Mouse (Mus musculus) ES-Bruce4 (cell line): Measurements from ENCODE around the gene Cyp2t4. TPM values are rescaled to one million over a fixed set of nuclear protein-coding genes. Genes with fewer than 3 reads are reported as not detected.
A peak's percentile ranks its signal among the peaks of the same experiment; 100 is the strongest.

Experiments used
- H3K27ac ChIP-seq: 2 replicates; pipeline ENCODE4 v1.5.1; 2012; ENCODE audit warnings: low read length, inconsistent platforms; ENCODE audit not compliant: insufficient read depth
- H3K27me3 ChIP-seq: 2 replicates; pipeline ENCODE4 v1.6.1; 2012; ENCODE audit warnings: mild to moderate bottlenecking, low read length, inconsistent platforms; ENCODE audit not compliant: control insufficient read depth, poor library complexity, insufficient read depth, severe bottlenecking
- H3K36me3 ChIP-seq: 2 replicates; pipeline ENCODE4 v1.6.1; 2012; ENCODE audit warnings: inconsistent platforms, mild to moderate bottlenecking, low read length, moderate library complexity; ENCODE audit not compliant: control insufficient read depth, poor library complexity, insufficient read depth, severe bottlenecking
- H3K4me1 ChIP-seq: one replicate; pipeline ENCODE4 v1.8.1; 2011; ENCODE audit warnings: low read length; ENCODE audit not compliant: control insufficient read depth, insufficient read depth
- H3K4me3 ChIP-seq: 2 replicates; pipeline ENCODE4 v1.5.1; 2011; ENCODE audit warnings: low read depth, mild to moderate bottlenecking, low read length
- H3K9ac ChIP-seq: 2 replicates; pipeline ENCODE4 v1.6.1; 2012; ENCODE audit warnings: low read depth, mild to moderate bottlenecking, inconsistent platforms; ENCODE audit not compliant: poor library complexity, severe bottlenecking
- H3K9me3 ChIP-seq: replicated peaks from 2 replicates; pipeline ENCODE4 v1.6.1; 2012; ENCODE audit warnings: mild to moderate bottlenecking, low read length, inconsistent platforms; ENCODE audit not compliant: control insufficient read depth, poor library complexity, insufficient read depth, severe bottlenecking
- CTCF ChIP-seq: IDR thresholded peaks from one replicate; pipeline ENCODE4 v1.8.1; 2011; ENCODE audit warnings: low read depth, low read length
- EP300 ChIP-seq: IDR thresholded peaks from 2 replicates; pipeline ENCODE4 v1.6.1; 2011; ENCODE audit warnings: low read depth, low read length; ENCODE audit not compliant: insufficient read depth
- POLR2A ChIP-seq: IDR thresholded peaks from one replicate; pipeline ENCODE4 v1.8.1; 2011; ENCODE audit warnings: low read length; ENCODE audit not compliant: insufficient read depth
- polyA plus RNA-seq: library from polyadenylated mRNA; stranded (reverse); fragments of >200 nt; gene quantifications from 2 replicates; pipeline ENCODE4 v1.2.4, GENCODE M21; 2011; ENCODE audit warnings: low read depth; ENCODE audit not compliant: missing spikeins, insufficient read depth, insufficient read length

Cyp2t4 gene
- polyA plus RNA-seq, 1 experiment = not detected

DNA sequence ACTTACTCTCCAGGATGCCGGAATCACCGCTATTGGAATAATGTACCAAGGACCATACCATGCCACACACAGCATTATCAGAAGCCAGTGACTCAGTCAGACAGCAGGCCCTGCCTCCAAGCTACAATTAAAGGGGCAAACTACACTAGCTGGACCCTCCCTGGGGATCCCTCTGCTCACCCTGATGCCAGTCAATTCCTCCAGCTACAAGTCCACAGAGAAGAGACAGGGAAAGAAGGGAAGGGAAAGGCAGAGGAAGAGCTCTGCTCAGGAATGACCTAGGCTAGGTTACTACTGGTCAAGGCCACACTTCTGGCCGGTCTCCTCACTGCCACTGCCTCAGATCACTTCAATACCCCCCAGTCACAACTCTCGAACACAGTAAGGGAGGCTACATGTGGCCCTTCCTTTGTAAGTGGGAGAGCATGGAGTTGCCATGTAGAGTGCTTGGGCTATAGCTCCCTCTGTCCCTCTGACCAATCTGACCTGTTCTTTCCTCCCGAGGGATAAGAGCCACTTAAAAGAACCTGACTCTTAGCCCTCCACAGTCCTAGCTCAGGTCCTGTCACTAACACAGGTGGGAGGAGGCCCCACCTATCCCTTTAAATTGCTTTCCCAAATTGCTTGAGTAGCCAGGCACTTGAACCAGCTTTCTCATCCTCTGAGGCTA is 9.4 kb downstream of the Cyp2t4 start:
- Histone ChIP-seq H3K4me3 (no peak overlapping the region), H3K27ac (no peak overlapping the region), H3K27me3 (no peaks in the 10 kb centered on the region), H3K36me3 (no peaks in the 10 kb centered on the region), H3K9me3 (no peaks in the 10 kb centered on the region), H3K4me1 (peaks cover 2% of the 10 kb centered on the region), H3K9ac (no peak overlapping the region)
- TF ChIP-seq POLR2A = no peak
- TF ChIP-seq EP300 = no peak
- TF ChIP-seq CTCF = no peak

DNA sequence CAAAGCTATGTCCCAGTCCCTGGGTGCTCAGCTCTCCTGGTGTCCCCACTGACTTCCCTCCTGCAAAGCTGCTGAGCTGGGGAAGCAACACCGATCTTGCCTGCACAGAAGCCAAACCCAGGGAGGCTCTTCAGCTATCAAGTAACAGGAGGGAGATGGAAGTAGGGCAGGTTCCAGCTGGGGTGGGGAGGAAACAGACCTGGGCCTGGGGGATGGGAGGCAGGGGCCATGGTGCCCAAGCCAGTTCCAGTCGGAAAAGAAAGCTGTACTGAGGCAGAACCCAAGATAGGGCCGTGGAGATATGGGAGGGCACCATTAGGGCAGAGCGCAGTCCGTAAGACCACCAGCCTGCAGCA is 9.9 kb downstream of the Cyp2t4 start:
- Histone ChIP-seq H3K4me3 (no peak overlapping the region), H3K9ac (no peak overlapping the region), H3K27me3 (no peaks in the 10 kb centered on the region), H3K9me3 (no peaks in the 10 kb centered on the region), H3K27ac (no peak overlapping the region), H3K4me1 (peaks cover 2% of the 10 kb centered on the region), H3K36me3 (no peaks in the 10 kb centered on the region)
- TF ChIP-seq EP300 = no peak

DNA sequence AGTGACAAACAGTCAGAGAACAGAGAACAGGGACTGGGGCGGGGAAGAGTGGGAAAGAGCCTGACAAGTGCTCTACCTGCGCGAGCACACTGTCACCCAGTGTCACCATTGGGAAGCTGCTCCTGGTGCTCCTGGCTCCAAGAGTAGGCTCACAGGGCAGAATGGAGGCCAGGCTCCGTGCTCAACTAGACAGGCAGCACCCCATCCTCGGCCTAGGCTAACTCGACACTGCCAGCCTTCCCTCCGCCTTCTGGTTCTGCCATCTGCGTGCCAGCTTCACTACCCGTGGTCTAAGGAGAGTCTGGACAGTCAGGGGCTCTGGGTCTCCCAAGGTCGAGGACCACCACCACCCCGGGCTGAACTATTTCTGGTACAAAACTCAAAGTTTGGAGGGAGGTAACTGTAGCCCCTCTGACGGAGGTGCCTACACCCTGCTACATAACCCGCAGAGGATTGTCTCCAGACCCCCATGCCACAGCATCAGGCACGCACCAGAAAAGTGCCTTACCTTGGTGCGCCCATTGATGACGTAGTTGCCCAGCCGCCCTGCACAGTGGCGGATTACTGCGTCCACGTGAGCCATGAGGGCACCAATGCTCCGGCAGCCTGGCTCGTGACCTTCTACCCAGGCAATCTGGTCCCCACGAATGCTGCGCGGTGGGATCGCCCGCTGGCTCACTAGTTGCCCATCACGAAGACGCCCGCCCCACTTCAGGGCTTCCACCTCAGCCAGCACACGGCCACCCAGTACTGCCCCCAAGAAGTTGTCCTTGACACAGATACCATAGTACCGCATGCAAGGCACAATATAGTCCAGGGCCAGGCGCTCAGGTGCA is 10.8 kb downstream of the Cyp2t4 start:
- no peaks in the 10 kb centered on the region for H3K9me3 ChIP-seq
- peak overlapping the region; percentile 82 for H3K9ac ChIP-seq
- TF ChIP-seq CTCF (no peak), POLR2A (no peak), EP300 (no peak)
- peaks cover 2% of the 10 kb centered on the region for H3K4me1 ChIP-seq
- peak overlapping the region; percentile 97 for H3K4me3 ChIP-seq
- H3K27ac ChIP-seq = no peak overlapping the region
- no peaks in the 10 kb centered on the region for H3K27me3 ChIP-seq
- no peaks in the 10 kb centered on the region for H3K36me3 ChIP-seq

DNA sequence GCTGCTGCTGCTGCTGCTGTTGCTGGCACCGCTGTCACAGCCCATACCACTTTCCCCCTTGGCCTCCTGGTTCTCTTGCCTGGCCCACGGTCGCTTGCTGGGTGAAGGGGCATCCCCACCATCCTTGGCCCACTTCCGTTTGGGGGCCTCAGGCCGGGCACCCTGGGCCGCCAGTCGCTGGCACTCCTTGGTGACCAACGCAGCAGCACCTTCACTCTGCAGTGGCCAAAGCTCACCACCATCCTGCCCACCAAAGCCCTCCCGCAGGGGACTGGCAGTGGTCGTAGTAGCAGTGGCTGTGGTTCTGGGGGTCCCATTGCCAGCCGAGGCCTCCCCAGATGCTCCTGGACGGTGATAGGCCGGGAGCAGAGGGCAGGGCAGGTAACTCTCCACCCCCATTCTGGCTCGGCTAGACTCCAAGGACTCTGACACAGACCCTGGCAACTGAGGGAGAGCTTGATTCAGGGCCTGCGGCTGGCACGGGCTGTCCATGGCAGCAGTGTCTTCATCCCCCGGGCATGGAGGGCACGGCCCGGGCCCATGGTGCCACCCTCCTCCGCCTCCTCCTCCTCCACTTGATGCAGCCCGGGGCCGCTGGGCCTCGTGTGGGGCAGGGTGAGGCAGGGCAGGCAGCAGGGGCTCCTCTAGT is 11.6 kb downstream of the Cyp2t4 start:
- H3K27ac ChIP-seq = no peak overlapping the region
- no peaks in the 10 kb centered on the region for H3K9me3 ChIP-seq
- TF ChIP-seq POLR2A = no peak
- no peak for TF ChIP-seq CTCF
- no peak for TF ChIP-seq EP300
- peak overlapping the region; percentile 82 for H3K9ac ChIP-seq
- peak overlapping the region; percentile 97 for H3K4me3 ChIP-seq
- H3K4me1 ChIP-seq = peaks cover 1% of the 10 kb centered on the region
- H3K27me3 ChIP-seq = no peaks in the 10 kb centered on the region
- no peaks in the 10 kb centered on the region for H3K36me3 ChIP-seq

DNA sequence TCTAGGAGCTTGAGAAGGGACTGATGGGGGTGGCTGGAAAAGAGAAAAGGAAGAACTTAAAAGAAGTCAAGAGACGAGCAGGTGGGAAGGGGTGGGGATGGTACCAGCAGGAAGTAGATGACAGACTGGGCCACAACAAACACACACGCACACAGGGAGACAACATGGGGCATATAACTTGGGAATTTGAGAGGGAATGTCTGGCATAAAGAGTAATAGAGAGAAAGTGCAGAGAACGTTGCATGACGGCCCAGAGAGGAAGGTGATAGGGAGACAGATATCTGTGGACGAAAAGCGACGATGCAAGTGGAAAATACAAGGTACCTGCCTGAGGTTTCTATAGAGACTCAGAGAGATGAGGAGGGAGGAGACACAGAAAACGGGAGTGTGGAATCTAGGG is 12.2 kb downstream of the Cyp2t4 start:
- peak overlapping the region; percentile 82 for H3K9ac ChIP-seq
- no peaks in the 10 kb centered on the region for H3K9me3 ChIP-seq
- no peaks in the 10 kb centered on the region for H3K36me3 ChIP-seq
- peak overlapping the region; percentile 42; the same call in 1 of the 2 replicates for H3K27ac ChIP-seq
- H3K4me3 ChIP-seq = peak overlapping the region; percentile 97
- no peaks in the 10 kb centered on the region for H3K27me3 ChIP-seq
- TF ChIP-seq EP300 (no peak), POLR2A (no peak), CTCF (no peak)
- H3K4me1 ChIP-seq = no peaks in the 10 kb centered on the region

DNA sequence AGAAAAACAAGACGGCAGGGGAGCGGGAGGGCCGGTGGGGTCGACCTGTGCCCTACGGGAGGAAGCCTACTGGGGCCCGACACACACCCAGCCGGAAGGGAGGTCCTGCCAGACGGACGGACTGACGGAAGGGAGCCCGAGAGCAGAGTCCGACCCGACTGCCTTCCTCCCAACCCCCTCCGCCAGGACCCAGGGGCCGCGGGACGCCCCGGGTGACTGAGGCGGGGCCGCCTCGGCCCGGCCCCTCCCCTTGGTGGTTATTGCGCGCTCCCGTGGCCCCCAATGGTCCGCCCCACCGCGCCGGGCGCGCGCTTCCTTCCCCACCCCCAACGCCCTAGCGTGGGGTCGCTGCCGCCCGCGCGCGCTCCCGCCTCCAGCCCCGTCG is 12.7 kb downstream of the Cyp2t4 start:
- peak overlapping the region; percentile 82 for H3K9ac ChIP-seq
- H3K9me3 ChIP-seq = no peaks in the 10 kb centered on the region
- no peaks in the 10 kb centered on the region for H3K4me1 ChIP-seq
- H3K4me3 ChIP-seq = peak overlapping the region; percentile 97
- TF ChIP-seq POLR2A = peak; percentile 14
- TF ChIP-seq CTCF = no peak
- no peaks in the 10 kb centered on the region for H3K36me3 ChIP-seq
- H3K27me3 ChIP-seq = no peaks in the 10 kb centered on the region
- H3K27ac ChIP-seq = peak overlapping the region; percentile 42; the same call in 1 of the 2 replicates
